Mouse (Mus musculus): ENCODE results near the gene Nxnl2. TPM values are rescaled to one million over a fixed set of nuclear protein-coding genes. Genes with fewer than 3 reads are reported as not detected.

The Nxnl2 gene
- polyA plus RNA-seq, 1 experiment = 0.79 TPM

DNA sequence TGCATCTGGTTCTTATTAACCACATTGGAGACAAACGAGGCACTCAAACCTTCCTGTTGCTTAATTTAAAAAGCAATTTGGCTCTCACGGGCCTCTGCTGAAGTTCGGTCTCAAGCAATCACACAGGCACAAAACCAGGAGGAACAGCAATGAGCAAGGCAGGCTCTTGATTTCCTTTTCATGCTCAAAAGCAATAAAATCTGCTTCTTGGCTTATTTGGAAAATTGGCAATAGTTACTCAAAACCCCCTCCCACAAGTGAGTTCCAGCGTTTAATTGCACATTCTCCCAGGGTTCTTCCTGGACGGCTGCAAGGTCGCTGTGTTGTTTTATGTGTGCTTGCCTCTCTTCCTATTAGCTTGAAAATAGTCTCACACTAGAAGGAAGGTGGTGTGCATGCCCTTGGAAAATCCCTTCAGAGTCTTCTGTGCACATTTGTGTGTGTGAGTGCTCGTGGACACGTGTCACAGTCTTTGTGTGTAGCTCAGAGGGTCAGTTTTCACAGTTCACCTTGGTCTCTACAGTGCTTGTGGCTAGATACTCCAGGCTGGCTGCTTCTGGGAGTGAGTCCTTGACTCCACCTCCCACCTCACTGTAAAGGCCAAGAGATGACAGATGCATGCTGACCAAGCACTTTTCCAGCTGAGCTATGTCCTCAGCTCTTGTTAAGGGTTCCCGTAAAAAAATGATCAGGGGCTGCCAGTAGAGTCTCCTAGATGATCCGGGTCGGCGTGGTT is 50.8 kb downstream of the Nxnl2 start:
- H3K4me1 ChIP-seq (ENCODE audit: control insufficient read depth, insufficient read depth, low read length) = no peaks in the 10 kb centered on the region
- no peak for DNase-seq
- no peak overlapping the region for H3K4me3 ChIP-seq (replicated peaks; ENCODE audit: extremely low read depth, low read depth, low read length)
- 59% methylated on average over 12 of the region's 12 CpGs for WGBS
- no peak for TF ChIP-seq CTCF (IDR thresholded peaks at IDR 0.05; ENCODE audit: insufficient read depth, low read length)

Other genes starting within 250 kb of the Nxnl2 start
- gene Spin1, start 70.1 kb upstream of the Nxnl2 start, polyA plus RNA-seq (2012; rRNA removed) = 16.5 and 25.5 TPM in 2 replicates
- gene S1pr3, start 237.6 kb downstream of the Nxnl2 start, polyA plus RNA-seq (2012; rRNA removed) = 38.6 and 51.1 TPM in 2 replicates

Data from lung, adult 2 months (tissue).